Mouse (Mus musculus): ENCODE data around the gene Mbip.

Mbip gene

DNA sequence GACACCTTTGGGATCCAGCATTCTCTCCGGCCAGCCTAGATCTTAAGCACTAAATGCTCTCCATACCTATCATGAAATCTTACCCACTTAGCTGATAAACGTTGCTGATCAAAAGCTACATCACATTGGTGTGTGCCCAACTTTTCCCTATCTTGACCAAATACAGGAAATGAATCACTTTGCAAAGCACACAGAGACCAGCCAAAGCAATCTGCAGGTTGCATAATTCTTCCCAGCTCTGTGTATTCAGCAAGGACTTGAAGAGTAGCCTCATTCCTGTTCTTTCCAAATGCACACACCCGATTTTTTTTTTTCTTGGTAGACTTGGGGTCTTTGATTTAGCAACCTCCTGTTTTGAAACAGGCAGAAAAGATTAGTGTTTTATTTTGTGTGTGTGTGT lies 57.1 kb downstream of the Mbip start:
- no peak for DNase-seq (ENCODE audit: low spot score)

GRCm38 (mm10) chr12:56286828-56287227 lies 58.9 kb downstream of the Mbip start:
- DNase-seq (ENCODE audit: low spot score): no peak

DNA sequence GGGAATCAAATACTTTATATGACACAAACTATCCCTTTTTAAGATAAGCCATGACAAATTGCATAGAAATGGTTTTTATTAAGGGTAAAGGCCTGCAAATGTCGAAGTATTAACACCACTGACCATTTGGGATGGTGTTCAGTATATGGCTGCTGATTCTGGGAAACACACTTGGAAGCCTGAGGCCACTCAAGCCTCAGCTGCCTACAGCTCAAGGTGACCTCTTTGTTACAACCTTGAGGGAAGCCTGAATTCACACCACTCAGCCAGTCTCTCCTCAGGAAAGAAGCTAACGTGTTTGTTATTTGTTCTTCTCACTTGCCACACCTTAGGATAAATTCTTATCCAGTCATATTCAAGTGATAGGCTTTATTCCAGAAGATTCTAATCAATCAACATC lies 61.5 kb downstream of the Mbip start:
- DNase-seq (ENCODE audit: low spot score): no peak

- DNase-seq (ENCODE audit: low spot score): no peak
Observed at GRCm38 (mm10) chr12:56281649-56282048, 64.0 kb downstream of the Mbip start.
